Mouse (Mus musculus): ENCODE results near the gene Serpinb6e. TPM values are rescaled to one million over a fixed set of nuclear protein-coding genes. Genes with fewer than 3 reads are reported as not detected.

Gene Serpinb6e
- total RNA-seq (2021): not detected
- long read RNA-seq, experiment 1: 0 reads
- long read RNA-seq, experiment 2: 0 reads

DNA sequence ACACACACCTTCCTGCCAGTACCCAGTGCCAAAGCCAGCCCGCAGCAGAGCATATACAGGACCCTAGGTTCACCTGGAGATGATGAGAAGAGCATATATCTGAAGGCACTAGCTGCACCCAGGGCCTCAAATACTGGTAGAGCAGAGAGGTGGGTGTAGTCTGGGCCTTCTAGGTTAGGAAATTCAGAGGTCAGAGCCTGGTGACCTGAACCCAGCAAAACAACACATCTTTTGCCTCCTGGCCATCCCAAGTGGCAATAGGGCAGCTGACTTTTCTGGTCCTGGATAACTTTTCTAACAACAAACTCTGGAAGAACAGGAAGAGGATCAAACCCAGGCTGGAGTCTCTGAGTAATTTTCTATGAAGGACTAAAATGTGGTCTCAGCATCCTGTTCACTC is at the start of gene Serpinb6e:
Serpinb6e (minus strand) TSS at position 101 of the 400 bp plus-strand sequence.
- DNase-seq: no peak

DNA sequence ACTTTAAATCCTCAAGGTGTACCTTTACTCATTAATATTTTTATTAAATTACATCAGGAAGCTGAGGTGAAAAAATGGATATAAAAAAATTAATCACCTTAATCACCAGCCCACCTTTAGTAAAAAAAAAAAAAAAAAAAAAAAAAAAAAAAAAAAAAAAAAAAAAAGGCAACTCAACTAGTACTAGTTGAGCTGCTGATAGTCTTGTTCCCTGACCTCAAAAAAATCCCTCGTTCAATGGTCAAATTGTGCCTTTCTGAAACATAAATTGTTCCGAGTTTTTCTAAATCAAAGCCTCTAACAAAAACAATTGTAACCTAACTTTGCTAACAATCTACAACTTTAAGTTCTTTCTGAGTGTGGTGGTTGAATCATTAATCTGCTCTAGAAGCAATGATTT is 12.5 kb downstream of the Serpinb6e start:
- no peak for DNase-seq

DNA sequence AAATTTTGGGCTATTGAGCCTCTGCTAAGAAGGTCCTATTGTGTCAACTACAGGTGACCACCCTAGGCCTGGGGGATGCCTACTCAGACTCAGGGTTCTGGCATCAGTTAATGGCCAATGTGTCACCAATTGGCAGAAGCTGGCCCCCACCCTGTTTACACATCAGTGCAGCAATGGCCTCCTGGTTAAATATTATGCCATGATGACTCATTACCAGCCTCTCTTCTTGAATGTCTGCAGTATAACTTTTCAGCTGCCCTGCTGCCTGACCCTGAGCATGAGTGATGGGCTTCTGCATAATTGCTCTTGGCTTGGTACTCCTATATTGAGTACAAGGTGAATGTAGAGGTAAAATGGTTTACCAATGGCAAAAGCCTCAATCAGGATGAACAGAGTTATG is 19.8 kb downstream of the Serpinb6e start:
- DNase-seq: no peak

DNA sequence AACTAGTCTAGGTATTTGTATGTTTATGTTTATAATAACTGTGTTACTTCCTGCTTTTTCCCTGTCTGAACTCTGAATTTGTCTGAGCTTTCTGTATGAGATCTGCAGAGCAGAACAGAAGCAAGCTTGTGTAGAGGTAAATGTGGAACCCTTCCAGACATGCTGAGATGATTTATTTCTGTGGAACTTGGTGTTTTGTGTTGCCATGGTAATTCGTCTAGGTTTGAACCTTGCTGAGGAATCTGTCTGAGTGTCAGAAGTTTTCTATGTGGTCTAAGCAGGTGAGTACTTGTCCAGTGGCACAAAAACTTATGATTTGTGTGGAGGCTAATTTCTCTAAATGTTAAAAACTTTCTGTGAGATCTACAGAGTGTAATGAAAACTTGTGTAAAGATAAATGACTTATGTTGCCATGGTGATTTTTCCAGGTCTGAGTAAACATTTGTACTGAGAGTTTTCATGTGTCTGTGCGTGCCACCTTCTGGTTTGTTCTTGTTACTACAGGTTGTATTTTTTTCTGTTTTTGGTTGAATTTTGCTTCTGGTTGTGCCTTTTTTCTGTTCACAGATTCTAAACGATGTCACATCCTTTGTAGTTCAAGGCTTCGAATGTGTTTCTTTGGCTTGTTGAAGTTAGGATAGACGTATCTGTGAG is 21.6 kb downstream of the Serpinb6e start:
- no peak for DNase-seq

Other genes with a start within 250 kb of the Serpinb6e start
- not detected for gene Serpinb6d, start 182.0 kb downstream of the Serpinb6e start, total RNA-seq (2021)
- under 1 TPM in 1 of 2 experiments, not detected in 1; 0.20 TPM for gene Serpinb6c, start 62.3 kb upstream of the Serpinb6e start, total RNA-seq (2021)
- 10 to 100 TPM; 14.6 to 15.6 TPM for gene Nqo2, start 121.3 kb upstream of the Serpinb6e start, total RNA-seq (2021)
- gene Ripk1, start 159.0 kb upstream of the Serpinb6e start, total RNA-seq (2021): 1 to 10 TPM; 4.3 to 4.4 TPM
- 10 to 100 TPM; 90.9 to 96.4 TPM for gene Serpinb6a, start 159.4 kb upstream of the Serpinb6e start, total RNA-seq (2021)
- 10 to 100 TPM; 23.7 TPM for gene Bphl, start 194.2 kb upstream of the Serpinb6e start, total RNA-seq (2021)
- gene Tubb2a, start 234.6 kb upstream of the Serpinb6e start, total RNA-seq (2021): 10 to 100 TPM; 13.6 to 14.8 TPM